Mouse (Mus musculus) embryonic fibroblast, embryonic 13.5 days (primary cell): ENCODE data around the gene 2310007B03Rik.

ENCODE experiments used
- CTCF ChIP-seq: IDR thresholded peaks from 2 replicates; pipeline ENCODE4 v1.5.1; 2011; ENCODE audit warnings: mild to moderate bottlenecking, control low read depth, low read length, moderate library complexity, borderline replicate concordance; ENCODE audit not compliant: insufficient read depth
- POLR2A ChIP-seq: IDR thresholded peaks from 2 replicates; pipeline ENCODE4 v1.6.1; 2011; ENCODE audit warnings: low read depth, mild to moderate bottlenecking, control low read depth, low read length, moderate library complexity

- TF ChIP-seq CTCF (no peak), POLR2A (no peak)
Observed at GRCm38 (mm10) chr1:93166346-93167079, 5.8 kb upstream of the 2310007B03Rik start.
